Mouse (Mus musculus) cerebellum, adult 11 months (tissue): ENCODE data around the gene Tbxas1.
A peak's percentile ranks its signal among the peaks of the same experiment; 100 is the strongest.

Experiments used
- DNase-seq: peaks from one replicate; pipeline ENCODE4 v3.0.0; 2022

The Tbxas1 gene

DNA sequence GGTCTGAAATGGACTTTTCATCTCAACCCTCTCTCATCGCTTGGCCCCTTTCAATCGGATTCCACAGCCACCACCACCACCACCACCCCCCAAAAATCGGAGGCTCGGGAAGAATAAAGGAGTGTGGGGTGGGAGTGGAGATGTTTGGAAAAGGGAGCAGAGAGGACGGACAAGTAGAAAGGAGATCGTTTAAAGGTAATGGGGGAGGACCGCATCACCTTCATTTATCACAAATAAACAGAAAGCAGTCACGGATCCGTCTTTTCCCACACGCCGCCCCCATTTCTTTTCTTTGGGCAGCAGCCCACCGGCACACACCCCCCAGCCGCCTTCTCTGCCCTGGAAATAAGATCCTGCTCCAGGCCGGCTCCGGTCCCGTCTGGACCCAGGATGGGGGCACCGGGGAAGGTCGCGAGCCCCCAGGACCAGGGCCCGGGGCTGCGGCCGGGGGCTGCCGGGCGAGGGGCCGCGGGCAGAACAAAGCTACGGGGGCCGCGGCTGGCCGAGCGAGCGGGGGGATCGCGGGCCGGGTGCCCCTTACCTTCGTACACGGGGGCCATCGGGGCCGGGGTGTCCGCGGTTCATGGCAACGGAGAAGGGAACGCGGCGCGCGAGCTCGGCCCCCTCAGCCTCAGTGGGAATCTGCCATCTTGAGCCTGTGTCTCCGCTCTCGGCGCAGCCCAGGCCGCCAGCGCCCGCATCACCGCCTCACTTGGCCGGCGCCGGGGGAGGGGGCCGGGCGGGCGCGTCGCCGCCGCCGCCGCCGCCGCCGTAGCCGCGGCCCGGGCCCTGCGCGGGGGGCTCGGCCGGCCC lies at the start of gene Tbxas1:
Tbxas1 (plus strand) TSS at position 147 of the 813 bp plus-strand sequence.
- peak; percentile 37 for DNase-seq

DNA sequence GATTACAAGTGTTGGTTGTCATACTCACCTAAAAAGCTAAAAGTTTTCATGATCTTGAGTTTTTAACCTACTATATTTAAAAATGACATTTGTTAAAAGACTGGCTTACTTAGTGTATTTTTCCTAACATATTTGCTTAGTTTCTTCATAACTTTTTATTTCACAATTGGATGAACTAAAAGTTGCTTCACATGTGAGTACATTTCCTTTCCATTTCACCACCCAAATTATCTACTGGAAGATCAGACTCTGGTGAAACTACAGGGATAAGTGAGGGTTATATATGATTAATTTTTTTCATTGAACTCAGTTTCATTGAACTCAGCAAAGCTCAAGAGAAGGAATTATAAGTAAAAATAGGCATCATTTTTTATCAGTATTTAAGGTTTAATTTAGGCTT lies 49.3 kb upstream of the Tbxas1 start:
- DNase-seq: no peak

DNA sequence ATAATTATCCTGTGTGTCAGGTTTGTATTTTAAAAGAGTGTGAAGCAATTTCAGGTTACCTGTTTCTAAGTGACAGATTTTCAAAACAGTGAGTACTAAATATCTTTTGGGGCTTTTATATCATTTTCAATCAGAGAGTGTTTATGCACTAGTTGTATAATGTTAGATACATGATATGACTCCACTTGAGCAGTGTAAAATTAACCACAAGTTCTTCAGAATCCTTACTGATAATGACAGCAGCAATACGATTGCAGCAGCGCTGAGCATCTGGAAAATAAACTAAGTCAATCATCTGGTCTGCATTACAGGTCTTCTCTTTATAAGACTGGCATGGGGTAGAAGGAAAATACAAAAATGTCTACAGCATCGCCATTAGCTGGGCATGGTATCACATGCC lies 48.3 kb upstream of the Tbxas1 start:
- DNase-seq: no peak

- DNase-seq: no peak
These were observed 47.8 kb upstream of the Tbxas1 start for GRCm38 (mm10) chr6:38827435-38827834.

GRCm38 (mm10) chr6:38828211-38828610 lies 47.0 kb upstream of the Tbxas1 start:
- no peak for DNase-seq

DNA sequence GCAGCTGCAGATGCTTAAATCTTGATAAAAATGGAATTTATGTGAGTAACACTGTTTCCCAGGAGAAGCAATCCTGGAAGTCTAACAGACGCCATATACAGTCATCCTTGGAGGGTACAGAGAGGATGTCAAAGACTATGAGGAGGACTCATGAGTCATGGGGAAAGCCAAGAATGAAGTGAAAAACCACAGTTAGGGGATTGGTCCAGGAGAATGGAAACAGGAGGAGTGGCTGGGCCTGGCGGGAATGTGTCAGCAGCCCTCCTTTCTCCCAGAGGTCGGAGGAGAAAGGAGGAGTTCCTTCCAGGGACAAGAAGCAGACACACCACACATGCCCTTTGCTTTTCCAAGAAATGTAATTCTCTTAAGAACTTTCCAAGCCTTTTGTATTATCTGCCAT lies 45.8 kb upstream of the Tbxas1 start:
- no peak for DNase-seq

GRCm38 (mm10) chr6:38833721-38834120 lies 41.5 kb upstream of the Tbxas1 start:
- no peak for DNase-seq

DNA sequence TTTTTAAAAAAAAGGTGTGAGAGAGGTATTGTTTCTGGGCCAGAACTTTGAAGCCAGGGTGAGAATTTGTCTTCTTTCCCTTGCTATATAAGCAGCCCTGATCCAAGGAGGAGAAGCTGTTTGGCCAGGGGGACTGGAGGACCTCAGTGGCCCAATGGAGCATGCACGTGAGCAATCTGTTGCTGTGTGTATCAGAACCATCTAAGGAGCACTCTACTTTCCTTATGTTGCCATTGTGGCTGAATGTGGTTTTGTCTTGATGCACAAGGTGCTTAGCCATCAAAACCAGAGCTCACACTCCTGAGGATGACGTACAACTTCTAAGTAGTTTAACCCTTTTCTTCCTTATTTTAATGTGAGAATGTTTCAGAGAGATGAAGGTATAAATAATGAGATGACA lies 40.5 kb upstream of the Tbxas1 start:
- DNase-seq: no peak

DNA sequence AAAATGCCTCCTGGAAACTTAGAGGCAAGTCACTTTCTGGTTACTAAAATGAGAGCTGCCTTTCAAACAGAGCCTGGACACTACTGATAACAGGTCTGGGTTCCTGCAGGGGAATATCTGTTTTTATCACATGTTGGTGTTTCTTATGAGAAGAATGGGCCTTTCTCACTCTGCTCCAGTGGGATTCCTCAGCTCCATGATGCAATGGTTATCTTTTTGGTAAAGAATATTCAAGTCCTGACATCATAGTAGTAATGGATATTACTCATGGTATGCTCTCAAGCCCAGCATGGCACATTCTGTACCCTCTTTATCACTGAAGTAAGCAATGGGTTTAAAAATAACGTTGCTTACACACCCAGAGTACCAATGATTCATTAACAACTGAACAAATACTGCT lies 40.0 kb upstream of the Tbxas1 start:
- DNase-seq: no peak

DNA sequence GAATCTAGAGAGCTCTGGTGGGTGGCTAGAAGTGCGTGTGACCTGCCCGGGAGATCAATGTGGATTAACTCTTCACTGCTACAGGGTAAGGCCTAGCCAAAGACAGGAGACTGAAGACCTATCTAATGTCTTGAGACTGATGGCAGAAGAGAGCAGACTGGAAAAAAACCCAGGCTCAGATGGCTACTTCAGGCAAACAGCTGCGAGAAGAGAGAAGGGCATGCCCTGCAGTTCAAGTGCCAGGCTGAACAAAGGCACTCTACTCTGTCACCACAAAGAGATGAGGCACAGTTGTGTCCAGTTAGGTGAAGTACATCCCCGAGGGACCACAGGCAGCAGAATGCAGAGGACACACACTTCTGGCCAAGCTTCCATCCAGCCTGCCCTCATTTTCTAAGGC lies 37.1 kb upstream of the Tbxas1 start:
- no peak for DNase-seq

- DNase-seq: no peak
These were observed 35.3 kb upstream of the Tbxas1 start for GRCm38 (mm10) chr6:38839891-38840290.

DNA sequence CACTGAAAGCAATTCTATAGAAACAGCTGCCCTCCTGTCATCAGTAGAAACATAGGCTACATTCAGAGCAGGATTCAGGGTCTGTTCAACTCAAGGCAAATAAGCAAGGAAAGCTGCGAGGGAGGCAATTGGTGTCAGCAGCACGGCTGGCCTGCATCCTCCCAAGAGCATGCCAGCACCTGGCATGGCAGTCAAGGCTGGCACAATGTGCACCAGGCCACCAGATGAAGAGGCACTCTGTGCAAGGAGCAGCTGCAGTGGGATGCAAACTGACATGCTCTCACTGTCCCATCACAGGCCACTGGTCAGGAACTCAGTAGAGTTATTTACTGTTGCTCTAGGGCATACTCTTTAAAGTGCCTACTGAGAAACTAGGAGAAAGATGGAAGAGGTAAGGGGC lies 34.8 kb upstream of the Tbxas1 start:
- no peak for DNase-seq

DNA sequence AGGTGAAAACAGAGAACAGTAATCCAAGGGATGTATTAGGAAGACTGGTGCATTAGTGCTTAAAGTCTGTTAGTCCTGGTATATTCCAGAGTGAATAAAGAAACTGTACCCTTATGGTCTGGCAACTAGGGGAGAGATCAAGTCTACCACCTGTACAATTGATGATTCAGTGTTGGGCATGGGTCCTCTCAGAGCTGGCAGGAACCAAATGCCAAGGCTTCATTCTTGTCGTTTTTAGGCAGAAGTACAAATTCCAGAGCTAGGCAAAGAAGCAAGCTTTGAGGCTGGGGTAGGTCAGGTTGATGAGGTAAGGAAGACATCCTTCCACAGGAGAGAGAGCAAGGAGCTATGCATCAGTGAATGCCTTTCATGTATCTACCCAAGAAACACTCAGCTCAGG lies 34.4 kb upstream of the Tbxas1 start:
- DNase-seq: no peak

DNA sequence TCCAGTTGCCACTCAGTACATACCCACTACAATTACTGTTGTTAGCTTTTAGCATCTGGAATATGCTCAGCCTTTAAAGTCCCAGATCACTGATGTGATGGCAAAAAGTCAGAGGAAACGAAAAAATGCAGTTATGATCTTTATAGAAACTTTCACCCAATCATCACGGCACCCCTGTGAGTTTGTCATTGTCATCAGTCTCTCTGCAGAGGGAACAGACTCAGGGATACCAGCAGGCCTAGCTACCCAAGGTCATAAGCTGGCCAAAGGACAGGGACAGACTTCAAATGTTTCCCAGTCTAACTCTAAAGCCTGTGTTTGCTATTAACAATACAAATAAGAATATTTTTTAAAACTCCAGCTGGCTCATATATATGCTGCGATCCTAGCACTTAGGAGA lies 33.7 kb upstream of the Tbxas1 start:
- DNase-seq: no peak

DNA sequence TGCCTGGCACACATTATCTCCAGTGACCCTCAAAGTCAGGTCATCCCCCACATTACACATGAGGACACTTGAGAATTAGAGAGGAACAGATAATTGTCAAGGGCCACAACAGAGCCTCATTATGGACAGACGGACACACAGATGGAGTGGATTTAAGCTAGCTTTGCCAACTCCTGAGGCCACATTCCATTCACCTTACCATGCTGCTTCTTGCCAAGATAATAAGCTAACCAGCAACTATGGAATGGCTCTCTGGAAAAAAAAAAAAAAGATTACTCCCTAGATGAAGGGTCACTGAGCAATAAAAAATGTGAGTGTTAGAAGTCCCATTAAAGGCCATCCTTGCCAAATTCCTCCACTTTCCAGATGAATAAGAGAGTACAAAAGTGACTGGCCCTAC lies 30.1 kb upstream of the Tbxas1 start:
- DNase-seq: no peak

DNA sequence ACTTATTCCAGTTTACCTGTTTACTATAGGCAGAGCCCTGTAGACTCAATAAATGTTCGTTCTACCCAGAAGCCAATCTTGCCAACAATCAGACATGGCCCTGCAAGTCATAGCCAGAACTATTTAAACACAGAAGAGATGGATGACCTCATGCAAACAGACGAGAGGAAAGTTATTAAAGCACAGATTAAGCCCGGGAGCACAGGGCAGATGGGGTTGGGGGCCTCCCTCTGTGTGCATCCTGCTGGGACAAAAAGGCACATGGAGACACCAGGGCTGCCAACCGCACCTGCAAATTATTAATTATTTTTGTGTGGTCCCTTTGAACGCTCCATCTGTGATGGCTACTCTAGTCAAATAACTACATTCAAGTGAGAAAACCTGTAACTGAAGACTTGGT lies 29.3 kb upstream of the Tbxas1 start:
- DNase-seq: peak; percentile 51

DNA sequence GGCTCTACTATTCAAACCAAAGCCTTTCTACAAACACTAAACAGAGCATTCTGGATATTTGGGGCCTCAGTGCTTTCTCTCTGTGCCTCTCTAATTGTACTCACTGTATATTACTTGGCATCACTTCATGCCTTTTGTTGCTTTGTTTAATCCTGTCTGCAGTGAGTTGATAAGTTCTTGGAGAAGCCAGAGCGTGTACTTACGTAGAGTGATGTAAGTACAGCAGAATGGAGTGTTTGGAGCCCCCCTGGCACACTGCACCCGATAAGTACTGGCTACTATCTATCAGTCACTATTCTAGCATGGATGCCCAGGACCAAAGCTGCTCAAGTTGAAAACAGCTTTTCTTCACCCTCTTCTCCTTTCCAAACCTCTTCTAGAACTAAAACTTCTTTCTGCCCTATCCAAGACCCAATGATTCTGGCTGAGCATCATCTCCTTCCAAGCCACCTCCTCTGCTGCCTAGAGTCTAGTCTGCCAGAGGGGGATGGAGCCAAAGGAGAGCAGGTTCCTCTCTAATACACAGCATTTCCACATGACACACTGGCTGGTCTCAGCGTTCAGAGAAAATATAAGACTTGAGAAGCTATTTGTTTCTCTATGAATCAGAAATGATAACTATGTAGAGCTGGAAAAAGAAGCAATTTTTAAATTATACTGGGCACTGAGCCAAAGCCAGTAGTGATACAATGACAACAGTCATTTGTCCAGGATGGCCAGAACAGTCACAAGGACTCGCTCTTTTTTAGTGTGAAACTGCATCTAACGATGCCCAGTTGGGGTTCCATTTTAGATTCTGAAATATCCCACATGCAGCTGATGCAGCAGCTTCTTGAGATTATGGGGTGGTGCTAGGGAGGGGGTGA lies 28.6 kb upstream of the Tbxas1 start:
- DNase-seq: no peak

GRCm38 (mm10) chr6:38847447-38847846 lies 27.8 kb upstream of the Tbxas1 start:
- DNase-seq: no peak

GRCm38 (mm10) chr6:38847958-38848910 lies 27.0 kb upstream of the Tbxas1 start:
- no peak for DNase-seq

- DNase-seq: no peak
These were observed 24.4 kb upstream of the Tbxas1 start for GRCm38 (mm10) chr6:38850715-38851259.

GRCm38 (mm10) chr6:38851740-38852139 lies 23.5 kb upstream of the Tbxas1 start:
- DNase-seq: no peak

- DNase-seq: peak; percentile 38
These were observed 21.6 kb upstream of the Tbxas1 start for GRCm38 (mm10) chr6:38853561-38853992.

DNA sequence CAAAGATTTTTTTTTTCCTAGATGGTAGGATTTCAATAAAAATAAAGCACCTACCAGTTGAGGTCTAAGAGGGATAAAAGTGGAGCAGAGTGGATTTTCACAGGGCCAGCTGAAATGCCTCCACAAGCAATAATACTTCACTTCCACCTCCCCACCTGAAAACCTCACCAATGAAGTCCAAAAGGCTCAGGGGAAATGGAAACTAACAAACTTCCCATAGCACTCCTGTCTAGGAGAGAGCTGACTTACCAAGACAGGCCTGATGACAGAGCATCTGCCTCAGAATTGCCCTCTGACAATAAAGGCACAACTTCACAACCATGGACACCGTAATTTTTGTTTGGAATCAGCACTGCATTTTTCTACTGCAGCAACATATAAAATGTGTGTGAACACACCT lies 15.4 kb upstream of the Tbxas1 start:
- DNase-seq: no peak
